Mouse (Mus musculus) bone marrow, adult 2 months (tissue): ENCODE results near the gene Krt27. TPM values are rescaled to one million over a fixed set of nuclear protein-coding genes. Genes with fewer than 3 reads are reported as not detected.

Source experiments
- H3K27ac ChIP-seq: fragments of 200-500 bp; 2 replicates; pipeline ENCODE4 v1.5.1; 2012; ENCODE audit warnings: low read depth, mild to moderate bottlenecking, control low read depth, inconsistent platforms, low read length; ENCODE audit not compliant: control insufficient read depth, poor library complexity, insufficient read depth
- H3K4me1 ChIP-seq: fragments of 200-500 bp; 2 replicates; pipeline ENCODE4 v1.6.1; 2011; ENCODE audit warnings: low read length; ENCODE audit not compliant: control insufficient read depth, insufficient read depth
- H3K4me3 ChIP-seq: fragments of 200-500 bp; replicated peaks from 2 replicates; pipeline ENCODE3; 2011; ENCODE audit warnings: mild to moderate bottlenecking, low read depth, low read length, control low read depth; ENCODE audit not compliant: control insufficient read depth
- CTCF ChIP-seq: fragments of 200-500 bp; IDR thresholded peaks from 2 replicates; pipeline ENCODE4 v1.5.1; 2011; ENCODE audit warnings: low read length, control low read depth; ENCODE audit not compliant: control insufficient read depth, insufficient read depth
- POLR2A ChIP-seq: fragments of 200-500 bp; IDR thresholded peaks from 2 replicates; pipeline ENCODE4 v1.6.1; 2011; ENCODE audit warnings: low read depth, mild to moderate bottlenecking, control low read depth, low read length, borderline replicate concordance; ENCODE audit not compliant: control insufficient read depth
- WGBS: fragments of 180-500 bp; shearing (Covaris S2); methylation state at CpG from one replicate; pipeline ENCODE4 v1.1.7; 2018; 5-methylcytosine and 5-hydroxymethylcytosine counted together
- polyA plus RNA-seq: library from polyadenylated mRNA; stranded (reverse); fragments of >200 nt; gene quantifications from 2 replicates; pipeline ENCODE4 v1.2.4, GENCODE M21; 2011; ENCODE audit warnings: low replicate concordance; ENCODE audit not compliant: missing spikeins, insufficient read depth, insufficient read length

The Krt27 gene
- polyA plus RNA-seq, 1 experiment = 2.6 TPM

GRCm38 (mm10) chr11:99389264-99389663 is 38.4 kb upstream of the Krt27 start, which contains the start of gene Krt10:
Krt10 (minus strand) TSS chr11:99389364.
- TF ChIP-seq CTCF (no peak), POLR2A (no peak)
- Histone ChIP-seq H3K4me1 (no peaks in the 10 kb centered on the region), H3K4me3 (no peak within 1 kb of the TSS), H3K27ac (no peak within 1 kb of the TSS)
- 74% methylated on average over 4 of the region's 4 CpGs for WGBS

GRCm38 (mm10) chr11:99388661-99389060 is 37.8 kb upstream of the Krt27 start:
- Histone ChIP-seq H3K27ac (no peak overlapping the region), H3K4me1 (no peaks in the 10 kb centered on the region), H3K4me3 (no peak overlapping the region)
- 86% methylated on average over 18 of the region's 18 CpGs for WGBS
- TF ChIP-seq POLR2A = no peak
- no peak for TF ChIP-seq CTCF

GRCm38 (mm10) chr11:99385813-99386721 is 35.2 kb upstream of the Krt27 start:
- no peak for TF ChIP-seq POLR2A
- TF ChIP-seq CTCF = no peak
- no peaks in the 10 kb centered on the region for H3K4me1 ChIP-seq
- WGBS = 4% methylated on average over 71 of the region's 71 CpGs
- H3K27ac ChIP-seq = peak overlapping the region; percentile 52
- peak overlapping the region; percentile 59 for H3K4me3 ChIP-seq

GRCm38 (mm10) chr11:99379568-99379967 is 28.7 kb upstream of the Krt27 start:
- Histone ChIP-seq H3K4me1 (no peaks in the 10 kb centered on the region), H3K27ac (no peak overlapping the region), H3K4me3 (no peak overlapping the region)
- 9% methylated on average over 5 of the region's 5 CpGs for WGBS
- no peak for TF ChIP-seq POLR2A
- TF ChIP-seq CTCF = peak; percentile 81

- H3K27ac ChIP-seq = no peak within 1 kb of the TSS
- no peak within 1 kb of the TSS for H3K4me3 ChIP-seq
- WGBS = 73% methylated on average over 13 of the region's 13 CpGs
- TF ChIP-seq POLR2A (no peak), CTCF (no peak)
- no peaks in the 10 kb centered on the region for H3K4me1 ChIP-seq
Observed at GRCm38 (mm10) chr11:99374803-99375202, 23.9 kb upstream of the Krt27 start, which contains the start of gene Krt28. Krt28 (minus strand) TSS chr11:99374903.

- Histone ChIP-seq H3K4me1 (no peaks in the 10 kb centered on the region), H3K27ac (no peak overlapping the region), H3K4me3 (no peak overlapping the region)
- TF ChIP-seq POLR2A (no peak), CTCF (no peak)
- 55% methylated on average over 8 of the region's 8 CpGs for WGBS
Observed at GRCm38 (mm10) chr11:99369853-99370451, 19.0 kb upstream of the Krt27 start.

GRCm38 (mm10) chr11:99369229-99369628 is 18.3 kb upstream of the Krt27 start:
- 21% methylated on average over 3 of the region's 3 CpGs for WGBS
- Histone ChIP-seq H3K4me1 (no peaks in the 10 kb centered on the region), H3K4me3 (no peak overlapping the region), H3K27ac (no peak overlapping the region)
- TF ChIP-seq CTCF (no peak), POLR2A (no peak)

GRCm38 (mm10) chr11:99366791-99367190 is 15.9 kb upstream of the Krt27 start:
- H3K4me1 ChIP-seq = no peaks in the 10 kb centered on the region
- no peak overlapping the region for H3K4me3 ChIP-seq
- 37% methylated on average over 10 of the region's 10 CpGs for WGBS
- H3K27ac ChIP-seq = no peak overlapping the region
- TF ChIP-seq POLR2A = no peak
